Mouse (Mus musculus): Measurements from ENCODE around the gene Pde1a. TPM values are rescaled to one million over a fixed set of nuclear protein-coding genes. Genes with fewer than 3 reads are reported as not detected.

Pde1a gene
- polyA plus RNA-seq (2017; shearing (Covaris generic)): not detected

DNA sequence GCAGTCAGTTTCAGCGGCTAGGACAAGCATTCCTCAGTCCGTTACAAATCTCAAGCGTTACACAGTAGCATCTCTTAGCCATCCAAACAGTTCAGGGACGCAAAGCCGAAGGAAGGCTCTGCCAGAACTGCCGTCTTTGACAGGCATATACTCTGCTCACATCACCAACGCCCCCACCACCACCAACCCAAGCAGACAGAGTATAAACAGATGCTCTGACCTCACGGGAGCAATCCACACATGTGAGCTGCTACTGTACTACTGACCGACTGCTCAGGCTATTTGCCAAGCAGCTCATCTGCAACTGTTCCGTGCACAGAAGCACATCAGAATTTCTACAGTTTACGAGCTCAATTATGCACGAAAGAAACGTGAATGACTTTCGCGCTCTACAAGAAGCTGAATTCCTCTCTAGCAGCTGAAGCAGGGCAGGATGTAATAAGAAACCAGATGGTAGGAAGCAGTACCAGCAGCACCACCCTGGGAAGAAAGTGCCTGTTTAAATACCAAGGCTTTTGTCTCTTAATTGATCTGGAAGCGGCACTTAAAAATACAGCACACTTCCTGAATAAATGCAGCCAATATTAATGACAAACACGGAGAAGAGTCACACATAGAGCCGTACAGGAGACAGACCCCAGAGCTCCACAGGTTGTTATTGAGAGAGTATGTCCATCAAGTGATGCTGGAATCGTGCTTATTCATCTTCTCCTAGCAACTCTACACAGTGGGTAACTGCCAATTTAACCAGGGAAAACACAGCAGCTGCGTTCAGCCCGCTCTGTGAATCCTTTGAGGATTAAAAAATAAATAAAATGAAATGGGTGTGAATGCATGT is at the start of gene Pde1a:
Pde1a (minus strand) TSS at position 598 of the 838 bp plus-strand sequence.
- ATAC-seq: no peak

DNA sequence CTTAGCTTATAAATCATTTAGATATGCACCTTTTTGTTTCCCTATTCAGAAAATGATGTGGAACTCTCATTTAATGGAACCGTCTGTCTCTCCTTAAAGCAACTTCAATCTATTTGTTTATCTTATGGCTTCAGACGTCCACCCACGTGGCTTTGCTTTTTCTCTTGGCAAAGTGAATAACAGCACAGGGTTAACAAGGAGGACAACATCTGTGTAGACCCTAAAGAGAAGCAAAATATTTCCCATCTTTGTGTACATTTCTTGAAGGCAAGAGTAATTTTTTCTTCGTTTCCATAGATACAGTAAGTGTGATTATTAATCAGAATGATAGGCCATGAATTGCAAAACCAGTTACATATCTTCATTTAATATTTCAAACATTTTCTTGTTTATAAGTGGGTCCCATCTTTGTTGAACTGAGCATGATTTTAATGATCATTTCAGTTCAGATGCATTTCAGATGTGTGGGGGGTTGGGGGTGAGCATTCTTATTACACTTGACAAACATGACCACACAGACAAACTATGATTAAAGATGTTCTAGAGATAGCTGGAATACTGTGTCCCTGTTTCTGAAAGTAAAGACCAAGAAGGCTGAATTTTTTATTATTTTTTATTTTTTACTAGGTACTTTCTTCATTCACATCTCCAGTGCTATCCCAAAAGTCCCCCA is 49.5 kb upstream of the Pde1a start:
- no peak for ATAC-seq

DNA sequence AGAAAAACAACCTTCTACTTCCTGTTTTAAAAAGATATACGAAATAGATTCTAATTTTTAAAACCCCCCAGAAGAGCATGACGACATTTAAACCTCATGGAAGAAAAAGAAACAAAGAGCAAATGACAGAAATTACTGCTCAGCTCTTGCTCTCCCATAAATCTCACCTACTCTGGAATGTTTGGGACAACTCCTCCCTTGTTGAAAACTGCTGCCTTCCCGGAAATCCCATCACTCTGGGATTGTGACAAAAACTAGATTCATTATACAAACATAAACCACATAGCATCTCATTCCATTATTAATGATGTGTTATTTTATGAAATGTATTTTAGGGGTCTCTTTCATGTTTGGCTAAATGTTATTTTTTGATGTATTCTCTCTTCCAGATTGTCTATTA is 48.9 kb upstream of the Pde1a start:
- no peak for ATAC-seq

DNA sequence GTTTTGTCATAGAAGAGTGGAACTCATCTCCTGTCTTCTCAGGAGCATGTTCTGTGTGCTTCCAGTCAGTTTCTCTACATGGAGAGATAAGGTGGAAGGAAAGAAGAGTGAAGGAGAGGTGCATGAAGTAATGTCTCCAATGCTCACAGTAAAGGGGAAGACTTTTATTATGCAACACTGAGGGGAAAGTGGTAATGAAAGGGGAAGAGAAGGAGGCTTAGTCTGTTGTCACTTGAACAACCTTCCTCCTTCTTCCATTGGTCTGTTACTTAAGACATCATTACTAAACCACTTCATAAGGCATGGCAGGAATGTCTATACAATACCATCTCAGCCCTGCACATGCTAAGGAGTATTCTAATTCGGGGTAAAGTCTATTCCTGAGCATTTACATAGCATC is 38.8 kb upstream of the Pde1a start:
- no peak for ATAC-seq

GRCm38 (mm10) chr2:80158784-80159183 is 29.5 kb upstream of the Pde1a start:
- no peak for ATAC-seq

- no peak for ATAC-seq
Observed at GRCm38 (mm10) chr2:80158196-80158595, 28.9 kb upstream of the Pde1a start.

- no peak for ATAC-seq
Observed at GRCm38 (mm10) chr2:80150019-80150418, 20.8 kb upstream of the Pde1a start.

- no peak for ATAC-seq
Observed at GRCm38 (mm10) chr2:80149332-80149731, 20.1 kb upstream of the Pde1a start.

GRCm38 (mm10) chr2:80135076-80135475 is 5.8 kb upstream of the Pde1a start:
- ATAC-seq: no peak

- ATAC-seq: no peak
Observed at GRCm38 (mm10) chr2:80132677-80133076, 3.4 kb upstream of the Pde1a start.

DNA sequence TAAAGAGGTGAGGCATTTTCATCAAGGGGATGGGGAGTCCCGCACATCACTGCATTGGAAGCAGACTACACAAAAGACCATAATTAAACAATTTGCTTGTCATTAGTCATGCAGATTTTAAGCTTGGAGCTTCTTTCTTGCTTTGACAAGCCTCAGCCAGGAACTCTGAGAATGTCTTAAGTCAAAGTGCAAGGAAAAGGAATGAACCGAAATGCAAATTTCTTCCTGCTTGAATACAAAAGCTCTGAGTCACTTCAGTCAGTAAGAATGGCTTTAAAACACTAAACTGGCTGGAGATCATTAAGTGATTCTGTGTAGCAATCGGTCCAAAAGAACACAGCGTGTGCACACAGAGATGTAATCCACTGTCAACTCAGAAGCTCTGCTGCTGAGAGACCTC is 2.6 kb downstream of the Pde1a start:
- no peak for ATAC-seq

GRCm38 (mm10) chr2:80086891-80087290 is 42.4 kb downstream of the Pde1a start:
- no peak for ATAC-seq

GRCm38 (mm10) chr2:80080090-80080821 is 49.0 kb downstream of the Pde1a start:
- ATAC-seq: no peak

GRCm38 (mm10) chr2:80079618-80080017 is 49.6 kb downstream of the Pde1a start:
- ATAC-seq: no peak

- no peak for ATAC-seq
Observed at GRCm38 (mm10) chr2:80076323-80076722, 52.9 kb downstream of the Pde1a start.

DNA sequence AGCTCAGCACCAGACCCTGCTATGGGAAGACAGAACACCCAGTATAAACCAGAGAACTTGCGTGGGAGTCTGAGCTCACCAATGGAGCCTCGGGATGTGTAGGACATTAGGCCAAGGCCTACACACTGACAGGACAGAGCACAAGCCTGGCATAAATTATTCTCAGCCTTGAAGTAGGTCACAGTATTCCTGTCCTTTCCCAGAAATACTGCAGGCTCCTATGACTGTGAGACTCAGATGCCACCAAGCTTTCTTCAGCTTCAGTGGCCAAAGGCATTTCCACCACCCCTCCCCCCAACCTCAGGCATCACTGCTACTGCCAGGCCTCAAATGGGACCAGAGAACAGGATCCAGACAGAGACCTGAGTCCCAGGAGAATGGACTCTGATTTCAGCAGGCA is 54.7 kb downstream of the Pde1a start:
- ATAC-seq: no peak

- no peak for ATAC-seq
Observed at GRCm38 (mm10) chr2:80074046-80074445, 55.2 kb downstream of the Pde1a start.

DNA sequence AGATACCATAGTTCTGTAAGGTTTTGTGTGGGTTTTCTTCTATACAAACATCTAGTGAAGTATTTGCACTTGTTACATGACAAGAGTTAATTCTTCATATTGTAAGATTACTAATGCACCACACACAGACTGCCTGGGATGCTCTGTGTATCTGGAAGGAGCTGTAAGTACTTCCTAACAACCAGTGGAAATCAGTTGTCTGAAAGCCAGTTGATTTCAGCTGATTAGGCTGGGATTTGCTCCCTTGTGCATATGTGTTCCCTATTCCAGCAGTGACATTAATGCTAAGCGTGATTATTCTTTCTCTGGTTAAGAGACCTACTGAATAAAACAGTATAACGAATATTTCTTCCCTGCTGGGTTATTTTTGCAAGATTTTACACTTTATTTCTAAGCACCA is 55.8 kb downstream of the Pde1a start:
- ATAC-seq: no peak

- no peak for ATAC-seq
Observed at GRCm38 (mm10) chr2:80069745-80070144, 59.5 kb downstream of the Pde1a start.

DNA sequence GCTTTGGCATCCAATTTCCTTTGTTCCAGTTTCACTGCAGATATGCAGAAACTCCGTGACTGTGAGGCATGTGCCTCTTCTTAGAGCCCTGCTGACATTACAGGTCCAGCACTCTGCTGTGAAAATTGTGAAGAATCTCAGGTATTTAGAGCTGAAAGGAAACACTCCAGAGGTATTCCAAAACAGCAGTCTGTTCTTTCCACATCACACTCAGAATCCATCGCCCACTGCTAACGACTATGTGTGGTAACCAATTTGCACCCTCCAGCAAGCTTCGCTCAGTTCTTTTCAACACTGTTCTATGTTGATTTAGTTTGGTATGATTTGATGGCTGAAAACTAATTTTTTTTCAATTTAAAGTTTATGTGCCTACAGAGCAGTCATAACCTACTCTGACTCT is 62.8 kb downstream of the Pde1a start:
- no peak for ATAC-seq

GRCm38 (mm10) chr2:80056062-80056461 is 73.2 kb downstream of the Pde1a start:
- ATAC-seq: no peak

DNA sequence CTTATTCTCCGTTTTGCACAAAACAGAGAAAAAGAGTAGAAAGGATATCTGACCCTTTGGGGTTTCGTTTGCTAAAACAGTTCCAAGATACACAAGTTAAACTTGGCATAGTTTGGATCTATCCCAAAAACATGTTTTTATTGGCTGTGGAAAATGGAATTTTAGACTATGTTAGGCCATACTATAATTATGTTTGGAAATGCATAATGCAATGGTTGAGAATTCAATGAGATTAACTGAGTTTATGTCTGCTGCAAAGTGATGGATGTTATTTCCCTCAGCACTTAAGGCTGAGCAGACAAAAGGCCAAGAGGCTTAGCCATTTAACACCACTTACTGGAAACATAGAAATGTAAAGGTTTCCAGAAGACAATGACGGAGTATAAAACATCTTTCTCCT is 75.2 kb downstream of the Pde1a start:
- no peak for ATAC-seq

- no peak for ATAC-seq
Observed at GRCm38 (mm10) chr2:80046751-80047513, 82.3 kb downstream of the Pde1a start.
